Mouse (Mus musculus): ENCODE data around the gene Foxi2.

DNA sequence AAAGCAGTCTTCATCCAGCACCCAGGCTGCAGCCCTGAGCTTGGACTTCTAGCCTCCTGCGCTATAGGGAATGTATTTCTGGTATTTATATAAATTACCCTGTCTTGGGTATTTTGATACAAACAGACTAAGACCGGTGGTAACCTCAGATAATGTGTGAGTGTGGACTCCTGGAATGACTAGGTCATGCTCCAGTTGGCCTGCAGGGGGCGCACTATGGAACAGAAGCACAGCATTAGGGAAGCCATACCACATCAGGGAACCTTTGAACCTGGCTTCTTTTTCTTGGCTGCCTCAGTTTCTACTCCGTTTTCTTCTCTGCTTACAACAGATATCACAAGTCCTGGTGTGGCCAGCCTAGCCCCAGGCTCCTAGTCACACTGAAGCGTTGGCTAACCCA, 33.2 kb upstream of the Foxi2 start:
- TF ChIP-seq GATA1 (IDR thresholded peaks at IDR 0.05; ENCODE audit: low read length) (no peak), TAL1 (IDR thresholded peaks at IDR 0.05; ENCODE audit: low read length) (no peak)

Measured in erythroblast, embryonic 14.5 days (primary cell).